Mouse (Mus musculus): Measurements from ENCODE around the gene Lmf2. TPM values are rescaled to one million over a fixed set of nuclear protein-coding genes. Genes with fewer than 3 reads are reported as not detected.

The Lmf2 gene
- polyA plus RNA-seq, 1 experiment from 2014 or later, result 48.6 TPM

GRCm38 (mm10) chr15:89354455-89354854 is 1.0 kb downstream of the Lmf2 start:
- Histone ChIP-seq H3K27ac (ENCODE audit: low read depth) (no peak overlapping the region), H3K4me3 (ENCODE audit: low read depth, low read length) (peak overlapping the region; percentile 94), H3K4me2 (ENCODE audit: low read length) (peak overlapping the region; percentile 94), H3K9me3 (ENCODE audit: control insufficient read depth, low read length) (no peaks in the 10 kb centered on the region), H3K9ac (ENCODE audit: low read length) (peak overlapping the region; percentile 88), H3K36me3 (ENCODE audit: control insufficient read depth, insufficient read depth, low read length) (peaks cover 42% of the 10 kb centered on the region), H3K27me3 (replicated peaks; ENCODE audit: control insufficient read depth, insufficient read depth, low read length) (no peaks in the 10 kb centered on the region), H3K4me1 (replicated peaks; ENCODE audit: control insufficient read depth, insufficient read depth, low read length) (peaks cover 14% of the 10 kb centered on the region)
- no peak for ATAC-seq (replicated peaks; ENCODE audit: low FRiP score, low TSS enrichment, low read depth)
- no peak for DNase-seq (ENCODE audit: low spot score)
- 77% methylated on average over 7 of the region's 7 CpGs for WGBS

- H3K9me3 ChIP-seq (ENCODE audit: control insufficient read depth, low read length), result no peaks in the 10 kb centered on the region
- no peaks in the 10 kb centered on the region for H3K27me3 ChIP-seq (replicated peaks; ENCODE audit: control insufficient read depth, insufficient read depth, low read length)
- H3K4me2 ChIP-seq (ENCODE audit: low read length), result no peak overlapping the region
- ATAC-seq (replicated peaks; ENCODE audit: low FRiP score, low TSS enrichment, low read depth), result no peak
- no peak overlapping the region for H3K27ac ChIP-seq (ENCODE audit: low read depth)
- peaks cover 14% of the 10 kb centered on the region for H3K4me1 ChIP-seq (replicated peaks; ENCODE audit: control insufficient read depth, insufficient read depth, low read length)
- 95% methylated on average over 16 of the region's 16 CpGs for WGBS
- peaks cover 42% of the 10 kb centered on the region for H3K36me3 ChIP-seq (ENCODE audit: control insufficient read depth, insufficient read depth, low read length)
- no peak for DNase-seq (ENCODE audit: low spot score)
- H3K4me3 ChIP-seq (ENCODE audit: low read depth, low read length), result no peak overlapping the region
- H3K9ac ChIP-seq (ENCODE audit: low read length), result no peak overlapping the region
These were observed 1.6 kb downstream of the Lmf2 start for GRCm38 (mm10) chr15:89353837-89354236.

GRCm38 (mm10) chr15:89352795-89353194 is 2.7 kb downstream of the Lmf2 start:
- Histone ChIP-seq H3K4me2 (ENCODE audit: low read length) (no peak overlapping the region), H3K27me3 (replicated peaks; ENCODE audit: control insufficient read depth, insufficient read depth, low read length) (no peaks in the 10 kb centered on the region), H3K9ac (ENCODE audit: low read length) (no peak overlapping the region), H3K4me1 (replicated peaks; ENCODE audit: control insufficient read depth, insufficient read depth, low read length) (peaks cover 14% of the 10 kb centered on the region), H3K27ac (ENCODE audit: low read depth) (no peak overlapping the region), H3K4me3 (ENCODE audit: low read depth, low read length) (no peak overlapping the region), H3K36me3 (ENCODE audit: control insufficient read depth, insufficient read depth, low read length) (peaks cover 42% of the 10 kb centered on the region), H3K9me3 (ENCODE audit: control insufficient read depth, low read length) (no peaks in the 10 kb centered on the region)
- no peak for DNase-seq (ENCODE audit: low spot score)
- WGBS, result 95% methylated on average over 12 of the region's 12 CpGs
- no peak for ATAC-seq (replicated peaks; ENCODE audit: low FRiP score, low TSS enrichment, low read depth)

GRCm38 (mm10) chr15:89352054-89352453 is 3.4 kb downstream of the Lmf2 start:
- Histone ChIP-seq H3K9me3 (ENCODE audit: control insufficient read depth, low read length) (no peaks in the 10 kb centered on the region), H3K27me3 (replicated peaks; ENCODE audit: control insufficient read depth, insufficient read depth, low read length) (no peaks in the 10 kb centered on the region)
- no peak for DNase-seq (ENCODE audit: low spot score)

GRCm38 (mm10) chr15:89351302-89351701 is 4.2 kb downstream of the Lmf2 start:
- H3K4me1 ChIP-seq (replicated peaks; ENCODE audit: control insufficient read depth, insufficient read depth, low read length), result peaks cover 7% of the 10 kb centered on the region
- ATAC-seq (replicated peaks; ENCODE audit: low FRiP score, low TSS enrichment, low read depth), result no peak
- no peaks in the 10 kb centered on the region for H3K9me3 ChIP-seq (ENCODE audit: control insufficient read depth, low read length)
- H3K4me3 ChIP-seq (ENCODE audit: low read depth, low read length), result no peak overlapping the region
- no peak overlapping the region for H3K9ac ChIP-seq (ENCODE audit: low read length)
- peaks cover 42% of the 10 kb centered on the region for H3K36me3 ChIP-seq (ENCODE audit: control insufficient read depth, insufficient read depth, low read length)
- H3K27me3 ChIP-seq (replicated peaks; ENCODE audit: control insufficient read depth, insufficient read depth, low read length), result no peaks in the 10 kb centered on the region
- DNase-seq (ENCODE audit: low spot score), result no peak
- no peak overlapping the region for H3K4me2 ChIP-seq (ENCODE audit: low read length)
- H3K27ac ChIP-seq (ENCODE audit: low read depth), result no peak overlapping the region
- 81% methylated on average over 15 of the region's 15 CpGs for WGBS

More at GRCm38 (mm10) chr15:89352054-89352453, 3.4 kb downstream of the Lmf2 start:
- Histone ChIP-seq H3K9ac (ENCODE audit: low read length) (no peak overlapping the region), H3K4me3 (ENCODE audit: low read depth, low read length) (no peak overlapping the region), H3K4me2 (ENCODE audit: low read length) (no peak overlapping the region), H3K27ac (ENCODE audit: low read depth) (no peak overlapping the region), H3K4me1 (replicated peaks; ENCODE audit: control insufficient read depth, insufficient read depth, low read length) (peaks cover 10% of the 10 kb centered on the region), H3K36me3 (ENCODE audit: control insufficient read depth, insufficient read depth, low read length) (peaks cover 42% of the 10 kb centered on the region)
- 94% methylated on average over 14 of the region's 14 CpGs for WGBS
- ATAC-seq (replicated peaks; ENCODE audit: low FRiP score, low TSS enrichment, low read depth), result no peak

- no peak for ATAC-seq (replicated peaks; ENCODE audit: low FRiP score, low TSS enrichment, low read depth)
- H3K4me2 ChIP-seq (ENCODE audit: low read length), result no peak overlapping the region
- WGBS, result 87% methylated on average over 5 of the region's 5 CpGs
- no peaks in the 10 kb centered on the region for H3K27me3 ChIP-seq (replicated peaks; ENCODE audit: control insufficient read depth, insufficient read depth, low read length)
- H3K9ac ChIP-seq (ENCODE audit: low read length), result no peak overlapping the region
- H3K9me3 ChIP-seq (ENCODE audit: control insufficient read depth, low read length), result no peaks in the 10 kb centered on the region
- DNase-seq (ENCODE audit: low spot score), result no peak
- H3K36me3 ChIP-seq (ENCODE audit: control insufficient read depth, insufficient read depth, low read length), result peaks cover 42% of the 10 kb centered on the region
- H3K4me1 ChIP-seq (replicated peaks; ENCODE audit: control insufficient read depth, insufficient read depth, low read length), result peaks cover 7% of the 10 kb centered on the region
- H3K27ac ChIP-seq (ENCODE audit: low read depth), result no peak overlapping the region
- no peak overlapping the region for H3K4me3 ChIP-seq (ENCODE audit: low read depth, low read length)
These were observed 5.0 kb downstream of the Lmf2 start for GRCm38 (mm10) chr15:89350447-89350846.

GRCm38 (mm10) chr15:89343325-89343724 is 12.1 kb downstream of the Lmf2 start:
- no peaks in the 10 kb centered on the region for H3K4me1 ChIP-seq (replicated peaks; ENCODE audit: control insufficient read depth, insufficient read depth, low read length)
- WGBS, result 88% methylated on average over 3 of the region's 3 CpGs
- H3K36me3 ChIP-seq (ENCODE audit: control insufficient read depth, insufficient read depth, low read length), result no peaks in the 10 kb centered on the region
- no peak overlapping the region for H3K4me3 ChIP-seq (ENCODE audit: low read depth, low read length)
- H3K4me2 ChIP-seq (ENCODE audit: low read length), result no peak overlapping the region
- DNase-seq (ENCODE audit: low spot score), result no peak
- H3K9ac ChIP-seq (ENCODE audit: low read length), result no peak overlapping the region
- H3K9me3 ChIP-seq (ENCODE audit: control insufficient read depth, low read length), result no peaks in the 10 kb centered on the region
- H3K27me3 ChIP-seq (replicated peaks; ENCODE audit: control insufficient read depth, insufficient read depth, low read length), result no peaks in the 10 kb centered on the region
- no peak overlapping the region for H3K27ac ChIP-seq (ENCODE audit: low read depth)
- ATAC-seq (replicated peaks; ENCODE audit: low FRiP score, low TSS enrichment, low read depth), result no peak

- ATAC-seq (replicated peaks; ENCODE audit: low FRiP score, low TSS enrichment, low read depth) (no peak), DNase-seq (ENCODE audit: low spot score) (no peak)
- no peaks in the 10 kb centered on the region for H3K36me3 ChIP-seq (ENCODE audit: control insufficient read depth, insufficient read depth, low read length)
- H3K27me3 ChIP-seq (replicated peaks; ENCODE audit: control insufficient read depth, insufficient read depth, low read length), result no peaks in the 10 kb centered on the region
- H3K4me1 ChIP-seq (replicated peaks; ENCODE audit: control insufficient read depth, insufficient read depth, low read length), result no peaks in the 10 kb centered on the region
- no peak overlapping the region for H3K4me3 ChIP-seq (ENCODE audit: low read depth, low read length)
- no peak overlapping the region for H3K4me2 ChIP-seq (ENCODE audit: low read length)
- no peak overlapping the region for H3K27ac ChIP-seq (ENCODE audit: low read depth)
- H3K9ac ChIP-seq (ENCODE audit: low read length), result no peak overlapping the region
- H3K9me3 ChIP-seq (ENCODE audit: control insufficient read depth, low read length), result no peaks in the 10 kb centered on the region
- WGBS, result 50% methylated on average over 1 of the region's 1 CpGs
These were observed 13.8 kb downstream of the Lmf2 start for GRCm38 (mm10) chr15:89341678-89342077.

GRCm38 (mm10) chr15:89340136-89340535 is 15.3 kb downstream of the Lmf2 start:
- Histone ChIP-seq H3K9ac (ENCODE audit: low read length) (no peak overlapping the region), H3K4me1 (replicated peaks; ENCODE audit: control insufficient read depth, insufficient read depth, low read length) (no peaks in the 10 kb centered on the region), H3K4me2 (ENCODE audit: low read length) (no peak overlapping the region), H3K36me3 (ENCODE audit: control insufficient read depth, insufficient read depth, low read length) (no peaks in the 10 kb centered on the region), H3K27me3 (replicated peaks; ENCODE audit: control insufficient read depth, insufficient read depth, low read length) (no peaks in the 10 kb centered on the region), H3K4me3 (ENCODE audit: low read depth, low read length) (no peak overlapping the region), H3K9me3 (ENCODE audit: control insufficient read depth, low read length) (no peaks in the 10 kb centered on the region), H3K27ac (ENCODE audit: low read depth) (no peak overlapping the region)
- ATAC-seq (replicated peaks; ENCODE audit: low FRiP score, low TSS enrichment, low read depth) (no peak), DNase-seq (ENCODE audit: low spot score) (no peak)
- WGBS, result 78% methylated on average over 3 of the region's 3 CpGs
